Mouse (Mus musculus): ENCODE data around the gene Aff3. TPM values are rescaled to one million over a fixed set of nuclear protein-coding genes. Genes with fewer than 3 reads are reported as not detected.

Aff3 gene
- total and polyA plus RNA-seq, 2 experiments from 2014 or later = 1.1 to 1.9 TPM

- H3K27ac ChIP-seq (ENCODE audit: low read depth) = no peak overlapping the region
- no peak for TF ChIP-seq CTCF (IDR thresholded peaks at IDR 0.05; ENCODE audit: low read depth)
- no peak for TF ChIP-seq EP300 (IDR thresholded peaks at IDR 0.05; ENCODE audit: low read depth)
- ATAC-seq (ENCODE audit: insufficient read depth, low read depth) (no peak), DNase-seq (ENCODE audit: low spot score) (no peak)
- H3K4me1 ChIP-seq (ENCODE audit: control insufficient read depth, insufficient read depth) = peaks cover 6% of the 10 kb centered on the region; the same call in 1 of the 2 replicates
- H3K4me2 ChIP-seq (ENCODE audit: low read depth, low read length) = no peak overlapping the region
- H3K9me3 ChIP-seq (replicated peaks; ENCODE audit: control insufficient read depth, low read length) = 0 out of 2 replicates have a peak, but pooled peaks cover 6% of the 10 kb centered on the region
- no peaks in the 10 kb centered on the region for H3K36me3 ChIP-seq (replicated peaks; ENCODE audit: control insufficient read depth, insufficient read depth, low read length)
- H3K9ac ChIP-seq (replicated peaks; ENCODE audit: low read depth, low read length) = no peak overlapping the region
- no peaks in the 10 kb centered on the region for H3K27me3 ChIP-seq (ENCODE audit: control insufficient read depth, insufficient read depth, low read length)
- WGBS = 35% methylated on average over 16 of the region's 16 CpGs
- no peak overlapping the region for H3K4me3 ChIP-seq (ENCODE audit: low read depth, low read length)
These were observed 280.2 kb downstream of the Aff3 start for GRCm38 (mm10) chr1:38384457-38385121.

DNA sequence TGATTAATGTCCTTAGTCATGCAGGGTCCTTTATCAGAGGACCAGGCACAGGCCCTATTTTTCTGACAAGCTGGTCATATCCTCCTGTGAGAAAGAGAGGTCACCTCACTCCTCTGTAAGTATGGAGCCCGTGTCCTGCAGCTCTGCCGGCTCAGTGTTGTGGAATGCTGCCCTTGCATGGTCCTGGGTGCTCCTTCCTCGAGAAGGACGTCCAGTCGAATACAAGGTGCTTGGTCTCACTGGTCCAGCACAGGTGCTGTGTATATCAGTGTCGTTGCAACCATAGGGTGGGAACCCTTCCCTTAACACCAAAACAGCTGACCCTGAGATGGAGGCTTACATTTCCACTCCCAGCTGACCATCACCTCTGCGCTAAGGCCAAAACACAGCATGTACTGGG is 280.7 kb downstream of the Aff3 start:
- Histone ChIP-seq H3K27me3 (ENCODE audit: control insufficient read depth, insufficient read depth, low read length) (no peaks in the 10 kb centered on the region), H3K9me3 (replicated peaks; ENCODE audit: control insufficient read depth, low read length) (0 out of 2 replicates have a peak, but pooled peaks cover 6% of the 10 kb centered on the region), H3K4me2 (ENCODE audit: low read depth, low read length) (no peak overlapping the region), H3K9ac (replicated peaks; ENCODE audit: low read depth, low read length) (no peak overlapping the region), H3K36me3 (replicated peaks; ENCODE audit: control insufficient read depth, insufficient read depth, low read length) (no peaks in the 10 kb centered on the region), H3K4me1 (ENCODE audit: control insufficient read depth, insufficient read depth) (peaks cover 6% of the 10 kb centered on the region; the same call in 1 of the 2 replicates), H3K27ac (ENCODE audit: low read depth) (no peak overlapping the region), H3K4me3 (ENCODE audit: low read depth, low read length) (no peak overlapping the region)
- WGBS = 63% methylated on average over 7 of the region's 7 CpGs
- ATAC-seq (ENCODE audit: insufficient read depth, low read depth) (no peak), DNase-seq (ENCODE audit: low spot score) (no peak)
- TF ChIP-seq CTCF (IDR thresholded peaks at IDR 0.05; ENCODE audit: low read depth) (no peak), EP300 (IDR thresholded peaks at IDR 0.05; ENCODE audit: low read depth) (no peak)

DNA sequence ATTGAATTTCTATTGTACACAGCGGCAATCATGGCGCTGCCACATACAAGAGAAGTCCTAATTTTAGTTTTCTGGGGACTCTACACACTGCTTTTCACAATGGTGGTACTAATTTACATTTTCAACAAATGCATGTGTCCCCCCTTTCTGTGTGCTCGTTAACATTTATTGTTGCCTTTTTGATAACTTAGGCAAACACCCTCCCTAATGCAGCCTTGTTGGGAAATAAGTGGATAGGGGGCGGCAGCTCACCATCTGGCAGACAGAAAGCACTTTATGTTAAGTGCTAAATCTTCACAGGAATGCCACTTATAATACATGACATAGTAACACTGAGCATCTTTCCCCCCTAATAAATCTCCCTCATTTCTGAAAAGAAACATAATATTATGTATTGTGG is 282.1 kb downstream of the Aff3 start:
- Histone ChIP-seq H3K27ac (ENCODE audit: low read depth) (no peak overlapping the region), H3K27me3 (ENCODE audit: control insufficient read depth, insufficient read depth, low read length) (no peaks in the 10 kb centered on the region), H3K9me3 (replicated peaks; ENCODE audit: control insufficient read depth, low read length) (0 out of 2 replicates have a peak, but pooled peaks cover 6% of the 10 kb centered on the region), H3K36me3 (replicated peaks; ENCODE audit: control insufficient read depth, insufficient read depth, low read length) (no peaks in the 10 kb centered on the region), H3K4me3 (ENCODE audit: low read depth, low read length) (no peak overlapping the region), H3K9ac (replicated peaks; ENCODE audit: low read depth, low read length) (no peak overlapping the region), H3K4me1 (ENCODE audit: control insufficient read depth, insufficient read depth) (peaks cover 6% of the 10 kb centered on the region; the same call in 1 of the 2 replicates), H3K4me2 (ENCODE audit: low read depth, low read length) (no peak overlapping the region)
- DNase-seq (ENCODE audit: low spot score) (no peak), ATAC-seq (ENCODE audit: insufficient read depth, low read depth) (no peak)
- 82% methylated on average over 4 of the region's 4 CpGs for WGBS
- no peak for TF ChIP-seq EP300 (IDR thresholded peaks at IDR 0.05; ENCODE audit: low read depth)
- TF ChIP-seq CTCF (IDR thresholded peaks at IDR 0.05; ENCODE audit: low read depth) = no peak

GRCm38 (mm10) chr1:38377930-38378329 is 286.8 kb downstream of the Aff3 start:
- no peaks in the 10 kb centered on the region for H3K36me3 ChIP-seq (replicated peaks; ENCODE audit: control insufficient read depth, insufficient read depth, low read length)
- 0 out of 2 replicates have a peak, but pooled peaks cover 6% of the 10 kb centered on the region for H3K9me3 ChIP-seq (replicated peaks; ENCODE audit: control insufficient read depth, low read length)
- no peak overlapping the region for H3K9ac ChIP-seq (replicated peaks; ENCODE audit: low read depth, low read length)
- H3K27ac ChIP-seq (ENCODE audit: low read depth) = no peak overlapping the region
- no peak overlapping the region for H3K4me2 ChIP-seq (ENCODE audit: low read depth, low read length)
- H3K4me1 ChIP-seq (ENCODE audit: control insufficient read depth, insufficient read depth) = no peaks in the 10 kb centered on the region
- no peaks in the 10 kb centered on the region for H3K27me3 ChIP-seq (ENCODE audit: control insufficient read depth, insufficient read depth, low read length)
- DNase-seq (ENCODE audit: low spot score) (no peak), ATAC-seq (ENCODE audit: insufficient read depth, low read depth) (no peak)
- 72% methylated on average over 3 of the region's 3 CpGs for WGBS
- H3K4me3 ChIP-seq (ENCODE audit: low read depth, low read length) = no peak overlapping the region
- TF ChIP-seq EP300 (IDR thresholded peaks at IDR 0.05; ENCODE audit: low read depth) = no peak
- TF ChIP-seq CTCF (IDR thresholded peaks at IDR 0.05; ENCODE audit: low read depth) = no peak

DNA sequence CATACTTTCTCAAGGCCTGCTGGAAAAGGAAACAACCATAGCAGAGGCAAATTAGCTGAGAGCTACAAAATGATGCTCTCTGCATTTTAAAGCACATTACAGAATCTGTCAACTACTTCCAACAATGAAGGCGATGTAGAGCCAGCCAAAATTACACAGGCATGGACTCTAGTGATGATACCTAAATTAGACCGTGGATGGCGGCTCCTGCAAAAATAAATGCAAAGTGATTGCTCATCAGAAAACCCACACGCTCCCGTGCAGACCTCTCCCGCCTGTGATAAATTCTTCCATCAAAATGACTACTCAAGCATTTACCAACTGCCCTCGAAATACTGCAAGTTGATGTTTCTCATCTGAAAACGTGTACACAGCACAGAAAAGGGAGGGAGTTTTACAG is 295.6 kb downstream of the Aff3 start:
- WGBS = 69% methylated on average over 8 of the region's 8 CpGs
- DNase-seq (ENCODE audit: low spot score) (no peak), ATAC-seq (ENCODE audit: insufficient read depth, low read depth) (no peak)
- no peaks in the 10 kb centered on the region for H3K27me3 ChIP-seq (ENCODE audit: control insufficient read depth, insufficient read depth, low read length)
- no peak overlapping the region for H3K4me3 ChIP-seq (ENCODE audit: low read depth, low read length)
- no peaks in the 10 kb centered on the region for H3K4me1 ChIP-seq (ENCODE audit: control insufficient read depth, insufficient read depth)
- H3K36me3 ChIP-seq (replicated peaks; ENCODE audit: control insufficient read depth, insufficient read depth, low read length) = no peaks in the 10 kb centered on the region
- no peaks in the 10 kb centered on the region for H3K9me3 ChIP-seq (replicated peaks; ENCODE audit: control insufficient read depth, low read length)
- no peak overlapping the region for H3K27ac ChIP-seq (ENCODE audit: low read depth)
- TF ChIP-seq EP300 (IDR thresholded peaks at IDR 0.05; ENCODE audit: low read depth) (no peak), CTCF (IDR thresholded peaks at IDR 0.05; ENCODE audit: low read depth) (no peak)
- no peak overlapping the region for H3K9ac ChIP-seq (replicated peaks; ENCODE audit: low read depth, low read length)
- H3K4me2 ChIP-seq (ENCODE audit: low read depth, low read length) = no peak overlapping the region

Data from heart, postnatal 0 days (tissue).